Mouse (Mus musculus) v-Abl transformed pro-B cells (cell line): ENCODE measurements around the gene Gadd45g.

ENCODE experiments used
- in situ Hi-C, 2 experiments: fragments of 400-800 bp; cut with MboI; formaldehyde crosslinking; loops; one replicate each; pipeline ENCODE4 v1.15.1; 2025; ENCODE audit not compliant: unreplicated experiment in 2 of 2

Gene Gadd45g

DNA sequence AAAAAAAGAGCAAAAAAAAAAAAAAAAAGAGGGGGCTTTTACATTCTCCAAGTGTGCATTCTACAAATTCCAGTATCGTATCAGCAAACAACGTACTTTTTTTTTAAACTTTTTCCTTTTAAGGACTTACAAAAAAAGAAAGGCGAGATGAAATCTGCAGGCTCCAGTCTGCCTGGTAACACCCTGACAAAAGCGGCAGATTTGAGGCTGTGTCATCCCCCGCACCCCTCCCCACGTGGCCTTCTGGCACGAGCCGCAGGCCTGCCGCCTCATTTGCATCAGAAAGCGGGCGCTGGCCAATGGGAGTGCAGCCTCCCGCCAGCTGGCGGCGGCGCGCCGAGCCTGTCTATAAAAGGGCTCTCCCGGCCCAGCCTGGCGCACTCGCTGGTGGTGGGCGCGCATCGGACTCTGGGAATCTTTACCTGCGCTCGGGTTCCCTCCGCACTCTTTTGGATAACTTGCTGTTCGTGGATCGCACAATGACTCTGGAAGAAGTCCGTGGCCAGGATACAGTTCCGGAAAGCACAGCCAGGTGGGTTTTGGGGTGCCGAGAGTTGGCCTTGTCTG lies at the start of gene Gadd45g:
Gene Gadd45g, plus strand, starts transcription at position 378 of the 567 bp plus-strand sequence.
- in situ Hi-C loops: loop anchor here (5.0 to 25.0 kb wide), 5 partner anchors 181 to 1516 kb away; partner anchors contain the start of gene Nfil3 (in 2 of the 2)

DNA sequence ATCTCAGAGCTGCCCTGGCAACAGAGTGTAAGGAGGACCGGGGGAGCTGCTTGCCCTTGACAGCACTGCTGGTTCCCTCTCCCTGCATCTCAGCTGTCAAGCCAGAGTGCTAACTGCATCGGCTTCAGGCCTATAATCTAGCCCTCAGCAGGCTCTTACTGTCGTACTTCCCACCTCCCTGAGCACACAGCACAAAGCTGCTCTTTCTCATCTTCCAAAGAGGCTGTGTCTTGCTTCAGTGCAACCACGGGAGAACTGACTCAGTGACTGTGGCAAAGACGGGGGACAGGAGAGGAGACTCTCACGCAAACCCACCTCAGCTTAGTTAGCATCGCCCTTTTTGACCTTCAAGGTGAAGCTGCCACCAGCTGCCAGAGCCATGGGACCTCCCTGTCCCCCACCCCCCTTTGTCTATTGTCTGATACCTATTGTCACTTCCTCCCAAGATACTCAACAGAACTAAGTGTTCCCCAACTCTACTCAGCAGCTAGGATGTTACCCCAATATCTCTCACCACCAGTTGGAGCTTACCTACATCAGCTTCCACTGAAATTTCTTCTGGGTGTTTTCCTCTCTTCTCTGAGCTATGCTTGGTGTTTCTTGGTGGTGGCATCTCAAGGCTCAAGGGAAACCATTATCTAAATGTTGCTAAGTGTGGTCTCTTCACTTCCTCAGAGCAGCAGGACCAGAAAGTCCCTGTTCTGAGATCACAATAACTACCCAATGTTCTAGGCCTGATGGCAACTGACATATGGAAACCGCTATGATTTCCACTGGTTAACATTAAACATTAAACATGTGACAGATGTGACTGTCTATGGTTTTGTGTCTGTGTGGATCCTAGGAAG lies 48.4 kb upstream of the Gadd45g start:
- in situ Hi-C loops: loop anchor here in 1 of 2 experiments (10.0 kb wide), 1 partner anchor 53 kb away; no protein-coding TSS in a partner anchor

DNA sequence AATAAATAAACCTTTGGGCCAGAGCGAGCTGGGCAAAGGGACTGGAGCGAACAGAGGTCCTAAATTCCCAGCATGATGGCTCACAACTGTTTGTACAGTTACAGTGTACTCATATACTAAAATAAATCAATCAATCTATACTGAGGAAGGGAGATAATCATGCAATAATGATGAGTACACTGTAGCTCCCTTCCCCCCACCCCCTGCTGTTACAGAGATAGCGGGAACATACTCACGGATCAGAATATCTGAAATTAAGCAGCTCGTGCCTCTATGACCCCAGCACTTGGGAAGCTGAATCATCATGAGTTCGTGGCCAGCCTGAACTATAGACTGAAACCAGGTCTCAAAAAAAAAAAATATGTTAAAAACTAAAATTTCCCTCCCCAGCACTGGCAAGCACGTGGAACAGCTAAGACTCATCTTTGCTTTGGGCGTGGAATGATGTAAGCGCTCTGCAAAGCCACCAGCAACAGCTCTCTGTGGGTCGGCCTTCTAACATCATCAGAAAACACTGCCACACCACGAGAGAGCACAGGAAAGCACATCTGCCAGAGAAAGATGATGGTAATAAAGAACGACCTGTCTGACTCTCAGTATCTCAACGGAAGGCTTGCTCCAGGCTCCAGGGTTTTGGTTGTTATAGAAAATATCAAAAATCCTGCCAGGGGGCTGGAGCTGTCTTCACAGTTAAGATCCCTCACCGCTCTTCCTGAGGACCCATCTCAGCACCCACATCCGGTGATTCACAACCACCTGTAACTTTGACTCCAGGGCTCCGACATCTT lies 46.5 kb upstream of the Gadd45g start:
- in situ Hi-C loops: loop anchor here in 1 of 2 experiments (10.0 kb wide), 1 partner anchor 55 kb away; no protein-coding TSS in a partner anchor

DNA sequence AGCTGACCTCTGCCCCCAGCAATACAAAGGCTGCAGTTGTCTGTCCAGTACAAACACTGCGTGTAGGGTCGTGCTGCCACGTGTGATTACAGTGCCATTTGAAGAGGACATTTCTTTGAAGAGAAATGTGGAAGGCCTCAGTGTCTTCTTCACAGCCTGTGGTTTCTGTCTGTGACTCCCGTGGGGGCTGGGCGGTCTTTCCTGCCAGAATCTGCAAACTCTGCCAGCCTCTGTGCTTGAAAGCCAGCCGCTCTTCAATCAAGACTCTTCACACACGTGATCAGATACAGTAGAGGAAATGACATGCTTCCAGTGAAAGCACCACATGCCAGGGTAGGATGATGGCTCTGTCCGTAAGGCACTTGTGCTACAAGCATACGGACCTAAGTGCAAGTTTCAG lies 45.6 kb upstream of the Gadd45g start:
- in situ Hi-C loops: no loop called here

DNA sequence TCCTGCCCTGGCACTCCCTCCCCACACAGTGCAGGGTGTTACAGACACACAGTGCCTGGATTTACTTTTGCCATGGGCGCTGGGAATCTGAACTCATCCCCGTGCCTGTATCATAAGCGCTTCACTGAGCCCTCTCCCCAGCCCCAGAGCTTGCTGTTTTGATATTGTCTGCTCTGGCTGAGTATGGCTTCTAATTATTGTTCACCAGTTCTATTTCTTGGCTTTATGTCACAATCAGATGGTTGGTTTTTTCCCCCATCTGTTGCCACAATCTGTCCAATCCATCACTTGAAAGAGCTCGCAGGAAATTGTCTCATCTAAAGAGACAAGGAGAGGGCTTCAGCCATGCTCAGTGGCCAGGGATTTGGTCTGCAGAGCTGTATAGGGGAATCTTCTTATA lies 40.8 kb upstream of the Gadd45g start:
- in situ Hi-C loops: no loop called here

DNA sequence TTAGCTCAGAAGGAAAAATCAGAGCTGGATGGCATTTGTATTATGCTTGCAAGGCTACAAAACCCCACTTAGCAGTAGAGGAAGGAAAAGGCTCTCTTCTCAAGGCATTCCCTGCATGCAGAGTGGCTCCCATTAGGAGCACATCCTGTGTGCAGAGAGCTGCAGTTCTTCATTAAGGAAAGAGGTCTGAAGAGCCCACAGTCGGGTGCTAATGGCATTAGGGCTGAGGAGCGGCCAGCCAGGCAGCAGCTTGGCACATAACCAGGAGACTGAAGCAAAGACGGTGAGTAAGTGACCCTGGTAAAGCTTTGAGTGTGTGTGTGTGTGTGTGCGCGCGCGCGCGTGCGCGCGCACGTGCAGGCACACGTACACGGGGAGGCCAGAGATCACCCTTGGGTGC lies 40.3 kb upstream of the Gadd45g start:
- in situ Hi-C loops: no loop called here

DNA sequence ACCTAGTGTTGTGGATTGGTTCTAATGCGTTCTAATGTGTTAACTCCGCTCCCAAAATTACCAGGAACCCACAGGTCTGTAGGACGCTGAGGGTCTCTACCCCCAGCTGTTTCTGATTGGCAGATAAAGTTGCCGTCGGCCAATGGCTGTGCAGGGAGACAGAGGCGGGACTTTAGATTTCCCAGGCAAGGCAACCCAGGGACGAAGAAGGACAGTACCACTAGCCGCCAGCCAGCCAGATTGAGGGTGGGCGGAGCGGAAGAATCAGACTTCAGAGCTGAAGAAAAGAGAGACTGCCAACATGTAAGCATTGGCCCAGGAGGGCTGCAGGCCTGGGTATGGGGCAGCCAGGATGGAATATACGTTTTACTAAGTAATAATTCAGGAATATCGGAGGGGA lies 38.3 kb upstream of the Gadd45g start:
- in situ Hi-C loops: no loop called here

DNA sequence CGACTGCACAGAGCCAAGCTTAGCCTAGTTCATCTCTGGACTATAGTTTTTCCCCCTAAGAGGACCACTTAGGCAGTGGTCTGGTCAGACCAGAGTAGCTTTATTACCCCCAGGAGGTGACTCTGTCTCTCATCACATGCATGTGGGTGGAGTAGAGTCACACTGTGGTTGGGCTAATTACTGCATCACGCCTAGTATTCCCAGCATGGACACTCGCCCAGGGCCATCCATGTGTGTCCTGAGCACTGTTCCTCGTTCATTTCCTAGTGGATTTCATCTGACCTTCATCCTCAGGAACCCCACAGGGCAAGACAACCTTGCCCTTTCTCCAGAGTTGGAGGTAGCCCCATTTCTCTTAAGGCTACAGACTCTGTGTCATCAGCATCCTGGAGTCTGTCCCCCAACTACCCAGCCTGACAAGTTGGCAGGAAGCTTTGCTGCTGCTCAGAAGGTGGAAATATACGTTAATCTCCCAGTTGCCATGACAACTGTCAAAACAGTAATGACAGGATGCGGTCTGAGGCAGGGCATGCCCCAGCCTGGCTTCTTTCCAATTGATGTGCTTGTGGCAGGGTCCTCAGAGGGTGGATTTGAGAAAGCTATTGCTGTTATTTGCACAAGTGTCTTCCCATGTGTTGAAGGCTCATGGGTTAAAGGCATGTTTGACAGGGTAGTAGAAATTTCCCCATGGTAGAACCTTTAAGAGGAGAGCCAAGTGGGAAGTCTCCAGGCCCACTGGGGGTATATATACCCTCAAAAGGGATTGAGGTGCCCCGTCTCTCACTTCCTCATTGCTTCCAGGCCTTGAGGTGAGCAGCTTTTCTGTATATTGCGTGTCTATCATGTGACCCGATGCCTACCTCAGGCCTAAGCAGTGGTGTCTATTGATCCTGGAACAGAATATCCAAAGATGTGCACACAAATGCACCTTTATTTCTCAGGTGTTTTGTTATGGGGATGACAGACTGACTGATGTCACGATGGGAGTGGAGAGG lies 32.6 kb upstream of the Gadd45g start:
- in situ Hi-C loops: loop anchor here (5.0 kb wide), 2 partner anchors 127 to 157 kb away; no protein-coding TSS in a partner anchor

DNA sequence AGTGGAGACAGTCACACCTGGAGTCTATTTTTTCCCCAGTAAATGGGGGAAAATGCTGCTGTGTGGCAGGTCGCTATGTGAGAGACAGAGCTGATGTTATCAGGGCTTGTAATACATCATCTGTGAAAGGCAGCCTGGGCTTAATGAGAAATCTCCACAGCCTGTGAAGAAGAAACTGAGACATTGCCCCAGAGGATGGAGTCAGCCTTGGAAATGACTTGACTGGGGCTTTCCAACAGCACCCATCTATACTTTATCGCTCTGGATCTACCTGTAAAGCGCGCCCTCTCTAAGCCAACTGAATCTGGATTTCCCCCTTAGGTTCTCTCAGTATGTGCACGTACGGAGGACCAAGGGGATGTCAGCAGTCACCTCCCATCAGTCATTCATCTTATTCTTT lies 31.8 kb upstream of the Gadd45g start:
- in situ Hi-C loops: loop anchor here (5.0 kb wide), 2 partner anchors 127 to 157 kb away; no protein-coding TSS in a partner anchor

DNA sequence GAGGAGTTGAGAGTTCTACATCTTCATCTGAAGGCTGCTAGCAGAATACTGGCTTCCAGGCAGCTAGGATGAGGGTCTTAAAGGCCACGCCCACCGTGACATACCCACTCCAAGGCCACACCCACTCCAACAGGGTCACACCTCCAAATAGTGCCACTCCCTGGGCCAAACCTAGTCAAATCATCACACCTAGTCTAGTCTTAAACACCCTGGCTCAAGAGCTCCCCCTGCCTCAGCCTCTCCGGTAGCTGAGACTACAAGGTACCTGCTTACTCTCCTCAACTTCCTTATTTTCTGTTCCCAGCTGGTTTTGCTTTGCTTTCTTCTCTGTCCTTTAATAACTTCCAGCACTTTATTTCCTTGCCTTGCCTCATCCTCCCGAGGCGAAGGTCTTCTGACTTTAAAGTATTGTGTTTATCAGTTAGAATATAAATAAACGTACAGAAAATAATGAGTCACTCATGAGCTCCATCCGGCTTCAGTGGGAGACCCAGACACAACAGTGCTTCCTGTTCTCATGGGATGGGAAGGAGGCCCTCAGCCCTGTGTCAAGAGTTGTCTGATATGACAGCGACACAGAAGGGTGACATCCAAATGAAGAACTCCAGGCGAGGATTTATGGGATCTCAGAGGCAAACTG lies 30.5 kb upstream of the Gadd45g start:
- in situ Hi-C loops: no loop called here

DNA sequence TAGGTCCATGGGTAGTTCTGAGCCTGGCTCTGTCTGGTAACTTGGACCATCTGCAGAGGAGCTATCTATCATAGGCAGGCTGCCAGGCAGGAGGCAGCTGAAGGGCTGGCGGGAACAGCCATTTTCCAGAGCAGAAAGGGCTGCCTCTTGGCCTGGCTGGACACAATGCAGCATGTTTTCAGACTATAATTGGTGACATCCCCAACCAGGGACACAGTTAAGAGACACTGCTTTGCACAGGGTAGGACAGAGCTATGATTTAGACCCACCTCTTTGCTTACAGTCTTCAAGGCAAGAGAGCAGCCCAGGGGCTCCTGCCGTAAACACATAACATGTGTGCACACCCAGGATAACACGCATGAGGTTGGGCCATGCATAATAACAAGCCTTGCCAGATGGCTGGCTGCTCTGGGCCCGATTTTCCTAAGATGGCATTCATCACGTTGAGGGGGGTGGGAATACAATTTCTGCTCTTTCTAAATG lies 29.9 kb upstream of the Gadd45g start:
- in situ Hi-C loops: no loop called here

DNA sequence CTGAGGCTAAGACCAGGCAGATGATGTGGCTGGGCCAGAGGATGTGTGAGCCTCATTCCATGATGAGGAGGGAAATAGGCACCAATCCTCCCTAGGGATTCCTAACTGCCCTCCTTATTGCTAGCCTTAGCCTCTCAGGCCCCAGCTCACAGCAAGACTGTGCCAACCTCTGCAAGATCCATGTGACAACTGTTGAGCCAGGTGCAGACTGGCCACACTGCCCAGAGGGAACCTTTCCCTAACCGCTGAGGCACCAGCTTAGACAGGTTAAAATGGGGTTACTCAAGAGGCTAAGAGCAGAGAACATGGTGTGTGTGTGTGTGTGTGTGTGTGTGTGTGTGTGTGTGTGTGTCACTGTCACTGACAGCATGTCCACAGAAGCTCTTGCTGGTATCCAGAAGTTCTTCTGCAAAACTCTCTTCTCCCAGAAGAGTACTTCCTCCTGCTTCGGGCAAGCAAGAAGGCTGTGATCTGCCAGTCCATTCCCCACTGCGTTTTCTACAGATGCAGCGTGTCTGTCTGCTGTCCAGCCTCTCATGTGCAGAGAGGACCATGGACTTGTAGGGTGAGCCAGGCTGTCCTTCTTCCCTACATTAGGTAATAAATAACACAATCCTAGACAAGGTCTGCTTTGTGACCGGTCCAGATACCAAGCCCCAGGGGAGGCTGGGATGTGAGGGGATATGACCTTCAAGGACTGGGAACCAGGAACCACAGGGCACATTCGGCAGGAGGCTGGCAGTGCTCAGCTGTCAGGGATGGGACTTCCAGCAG lies 28.1 kb upstream of the Gadd45g start:
- in situ Hi-C loops: no loop called here

DNA sequence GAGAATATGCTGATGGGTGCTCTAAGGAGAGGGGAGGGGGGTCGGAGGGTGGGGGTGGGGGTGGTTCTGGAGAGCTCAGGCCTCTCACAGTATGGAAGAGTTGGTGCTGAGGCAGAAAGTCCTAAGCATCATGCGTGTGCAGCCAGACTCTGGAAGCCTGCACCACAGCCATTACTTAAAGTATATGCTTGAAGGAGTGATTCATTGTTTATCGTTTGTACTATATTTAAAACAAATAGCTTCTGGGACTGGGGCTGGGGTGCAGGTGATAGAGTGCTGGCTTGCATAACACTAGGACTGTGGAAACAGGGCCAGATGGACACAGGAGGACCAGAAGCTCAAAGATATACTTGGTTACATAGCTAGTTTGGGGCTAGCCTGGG lies 27.5 kb upstream of the Gadd45g start:
- in situ Hi-C loops: no loop called here

DNA sequence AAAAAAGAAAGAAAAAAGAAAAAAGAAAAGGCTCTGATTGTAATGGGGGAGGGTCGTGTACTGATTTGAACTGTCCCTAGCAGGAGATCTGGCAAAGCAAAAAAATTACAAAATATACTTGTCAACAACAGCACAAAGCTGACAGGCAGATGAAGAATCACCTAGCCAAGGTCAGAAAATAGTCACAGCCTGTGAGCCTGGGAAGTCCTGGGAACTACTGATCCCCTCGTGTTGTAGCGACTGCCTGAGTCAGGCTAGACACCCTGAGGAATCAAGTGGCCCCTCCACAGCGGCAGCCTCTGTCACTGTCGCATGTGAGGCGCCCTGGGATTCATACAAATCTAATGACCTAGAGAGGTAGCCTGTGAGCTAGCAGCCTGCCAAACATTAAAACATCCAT lies 27.1 kb upstream of the Gadd45g start:
- in situ Hi-C loops: no loop called here

DNA sequence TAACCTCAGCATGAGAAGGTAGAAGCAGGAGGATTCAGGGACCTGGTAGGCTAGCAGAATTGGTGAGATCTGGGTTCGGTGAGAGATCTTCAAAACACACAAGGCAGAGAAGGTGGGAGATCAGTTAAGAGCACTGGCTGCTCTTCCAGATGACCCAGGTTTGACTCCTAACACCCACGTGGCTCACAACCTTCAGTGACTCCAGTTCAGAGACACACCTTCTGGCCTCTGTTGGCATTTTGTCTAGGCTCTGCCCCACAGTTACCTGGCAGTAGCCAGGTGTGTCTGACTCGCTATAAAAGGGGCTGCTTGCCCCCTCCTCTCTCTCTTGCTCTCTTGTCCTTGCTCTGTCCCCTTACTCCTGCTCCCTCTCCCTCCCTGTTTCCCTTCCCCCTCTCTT lies 24.5 kb upstream of the Gadd45g start:
- in situ Hi-C loops: loop anchor here in 1 of 2 experiments (10.0 kb wide), 1 partner anchor 823 kb away; no protein-coding TSS in a partner anchor

DNA sequence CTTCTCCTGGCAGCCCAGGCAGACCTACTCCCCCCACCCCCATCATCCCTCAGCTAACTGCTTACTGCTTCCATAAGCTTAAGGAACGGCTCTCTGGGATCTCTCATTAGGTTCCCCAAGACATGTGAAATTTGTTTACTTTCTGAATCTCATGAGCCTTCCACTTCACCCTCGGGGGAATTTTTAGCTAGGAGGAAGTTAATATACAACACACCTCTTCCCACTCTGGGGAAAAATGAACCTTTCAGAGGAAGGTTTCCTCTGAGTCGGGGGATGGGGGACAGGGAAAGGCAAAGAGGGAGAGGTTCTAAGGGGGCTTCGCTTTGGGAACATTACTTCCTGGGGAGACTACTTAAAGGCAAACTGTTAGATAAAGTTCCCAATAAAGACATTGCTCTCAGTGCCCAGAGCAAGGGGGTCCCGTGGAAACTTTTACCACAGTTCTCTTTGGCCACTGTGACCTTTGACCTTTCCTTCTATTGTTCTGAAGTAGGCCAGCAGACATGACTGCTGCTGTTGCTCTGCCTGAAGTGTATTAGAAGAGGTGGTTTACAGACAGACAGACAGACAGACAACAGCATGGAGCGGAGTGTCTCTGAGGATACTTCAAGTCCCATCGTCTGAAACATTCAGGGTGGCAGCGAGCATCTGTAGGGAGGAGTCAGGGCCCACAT lies 22.5 kb upstream of the Gadd45g start:
- in situ Hi-C loops: loop anchor here in 1 of 2 experiments (10.0 kb wide), 1 partner anchor 821 kb away; no protein-coding TSS in a partner anchor

DNA sequence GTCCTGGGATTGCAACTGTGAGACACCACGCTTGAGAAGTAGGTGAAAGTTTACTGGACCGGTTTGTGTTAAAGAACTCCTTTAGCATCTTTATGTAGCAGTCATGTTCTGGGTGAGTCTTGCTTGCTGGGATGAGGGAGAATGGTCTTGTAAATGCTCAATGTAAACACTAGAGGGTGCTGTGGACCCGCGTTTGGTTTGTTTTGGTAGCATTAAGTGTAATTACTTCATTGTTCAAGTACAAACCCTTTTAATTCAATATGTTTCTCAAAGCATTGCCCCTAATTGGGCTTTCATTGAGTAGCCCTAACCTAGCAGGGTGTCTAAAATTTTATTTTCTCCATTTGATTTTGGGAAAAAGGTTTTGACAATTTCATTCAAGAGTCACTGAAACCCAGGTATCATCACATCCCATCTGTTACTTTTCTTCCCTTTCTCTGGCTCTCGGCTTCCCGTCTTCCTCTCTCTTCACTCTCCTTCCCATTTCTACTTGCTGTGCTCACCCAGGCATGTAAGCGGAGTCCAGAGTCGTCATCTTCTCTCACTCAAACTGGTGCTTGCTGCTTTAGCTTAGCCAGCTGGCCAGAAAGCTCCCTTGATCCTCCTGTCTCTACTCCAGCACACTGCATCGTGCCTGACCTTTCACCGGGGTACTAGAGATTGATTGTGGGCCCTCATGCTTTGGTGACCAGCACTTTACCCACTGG lies 15.6 kb upstream of the Gadd45g start:
- in situ Hi-C loops: loop anchor here (10.0 to 25.0 kb wide), 5 partner anchors 804 to 1534 kb away; partner anchors contain the start of gene Nfil3 (in 2 of the 2)
